Mouse (Mus musculus) neutrophil, adult 65 days (primary cell): ENCODE data around the gene Cacnb4. TPM values are rescaled to one million over a fixed set of nuclear protein-coding genes. Genes with fewer than 3 reads are reported as not detected.

Experiments
- total RNA-seq: library from RNA; stranded (reverse); gene quantifications from 2 replicates; pipeline ENCODE4 v1.2.4, GENCODE M21; 2023

Gene Cacnb4
- total RNA-seq = not detected in 2 replicates

DNA sequence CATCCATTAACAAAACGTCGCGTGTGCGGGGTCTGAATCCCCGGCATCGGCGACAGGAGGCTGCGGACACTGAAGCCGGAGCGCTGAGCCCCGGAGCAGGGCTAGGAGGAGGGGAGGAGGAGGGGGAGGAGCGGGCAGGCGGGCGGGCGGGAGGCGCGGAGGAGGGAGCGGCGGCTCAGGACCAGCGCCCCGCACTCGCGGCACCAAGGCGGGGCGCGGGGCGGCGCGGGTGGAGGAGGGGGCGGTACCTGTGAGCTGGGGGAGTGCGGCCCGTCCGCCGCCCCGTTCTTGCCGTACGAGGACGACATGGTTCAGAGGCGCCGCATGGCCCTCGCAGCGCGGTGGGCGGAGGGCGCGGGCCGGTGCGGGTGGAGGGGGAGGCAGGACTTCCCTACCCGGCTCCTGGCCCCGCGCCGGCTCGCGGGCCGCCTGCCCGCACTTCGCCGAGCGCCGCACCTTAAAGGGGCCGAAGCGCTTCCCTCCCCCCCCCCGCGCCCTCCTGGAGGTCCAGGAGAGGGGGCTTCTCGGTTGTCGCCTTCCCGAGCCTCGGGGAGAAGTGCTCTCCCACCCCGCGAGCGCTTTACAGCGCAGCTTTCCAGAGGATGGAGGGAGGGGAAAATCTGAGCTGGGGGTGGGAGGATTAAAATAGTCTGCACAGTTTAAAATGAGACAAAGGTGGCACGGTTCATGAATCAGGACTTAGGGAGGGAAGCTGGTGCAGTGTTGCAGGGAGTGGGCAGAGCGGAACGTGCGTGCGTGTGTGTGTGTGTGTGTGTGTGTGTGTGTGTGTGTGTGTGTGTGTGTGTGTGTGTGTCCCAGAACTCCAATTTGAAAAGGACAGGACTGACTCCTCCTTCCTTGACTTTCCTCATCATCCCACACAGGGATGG lies at the start of gene Cacnb4:
Gene Cacnb4, minus strand, starts transcription at position 809 of the 890 bp plus-strand sequence.

DNA sequence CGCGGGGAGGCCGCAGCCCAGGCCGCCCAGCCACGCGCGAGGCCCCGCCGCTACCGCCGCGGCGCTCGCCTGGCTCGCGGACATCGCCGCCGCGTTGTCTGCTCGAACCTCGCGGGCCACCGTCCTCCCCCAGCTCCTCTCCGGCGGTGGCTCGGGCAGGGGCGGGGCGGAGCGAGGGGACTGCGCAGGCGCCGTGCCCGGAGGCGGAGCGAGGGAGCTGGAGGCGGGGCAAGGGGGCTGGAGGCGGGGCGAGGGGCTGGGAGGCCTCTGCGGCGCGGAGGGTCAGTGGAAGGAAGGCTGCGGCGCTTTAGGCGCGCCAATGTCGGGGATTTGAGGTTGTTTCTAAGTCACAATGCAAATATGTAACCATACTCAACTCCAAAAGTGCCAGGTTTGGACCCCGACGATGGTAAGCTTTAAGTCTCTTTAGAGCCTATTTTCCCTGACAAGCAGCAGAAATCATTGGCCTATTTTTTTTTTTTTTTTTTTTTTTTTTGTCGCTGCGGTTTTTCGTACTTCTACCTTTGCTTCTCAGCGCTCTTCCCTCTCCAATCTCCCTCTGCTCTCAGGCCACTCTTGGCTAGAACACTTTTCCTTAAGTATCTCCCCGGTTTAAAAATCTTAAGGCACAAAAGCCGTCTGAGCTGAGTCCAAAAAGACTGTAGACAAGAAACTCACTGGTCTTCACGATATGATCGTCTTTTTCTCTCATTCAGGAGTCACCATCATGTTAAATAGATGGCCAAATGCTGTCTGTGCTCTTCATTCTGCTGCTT lies 251.7 kb downstream of the Cacnb4 start, which contains the start of gene Arl5a:
Gene Arl5a, minus strand, starts transcription at position 155 of the 776 bp plus-strand sequence.

DNA sequence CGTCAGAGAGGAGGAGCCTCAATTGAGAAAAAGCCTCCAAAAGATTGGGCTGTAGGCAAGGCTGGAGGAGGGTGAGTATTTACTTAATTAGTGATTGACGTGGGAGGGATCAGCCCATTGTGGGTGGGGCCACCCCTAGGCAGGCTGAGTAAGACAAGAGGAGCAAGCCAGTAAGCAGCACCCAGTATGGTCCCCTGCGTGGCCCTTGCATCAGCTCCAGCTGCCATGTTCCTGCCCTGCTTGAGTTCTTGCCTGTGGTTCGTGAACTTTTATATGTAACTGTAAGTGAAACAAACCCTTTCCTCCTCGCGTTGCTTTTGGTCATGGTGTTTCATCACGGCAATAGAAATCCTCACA lies 298.2 kb downstream of the Cacnb4 start, which contains the start of gene Neb:
Gene Neb, minus strand, starts transcription at position 27 of the 357 bp plus-strand sequence.

Other genes with a start within 250 kb of the Cacnb4 start
- gene Stam2, start 65.5 kb upstream of the Cacnb4 start, total RNA-seq = 23.0 and 39.2 TPM in 2 replicates
- 33.2 and 35.9 TPM in 2 replicates for gene Fmnl2, start 181.0 kb upstream of the Cacnb4 start, total RNA-seq